Mouse (Mus musculus): ENCODE measurements around the gene Gm45261. TPM values are rescaled to one million over a fixed set of nuclear protein-coding genes. Genes with fewer than 3 reads are reported as not detected.

Gm45261 gene
- polyA plus RNA-seq, 1 experiment from 2014 or later: not detected

GRCm38 (mm10) chr1:80459923-80460322, 1.3 kb downstream of the Gm45261 start:
- Histone ChIP-seq H3K4me2 (ENCODE audit: low read length) (no peak overlapping the region), H3K27ac (ENCODE audit: low read depth) (no peak overlapping the region), H3K4me3 (ENCODE audit: low read depth, low read length) (no peak overlapping the region), H3K36me3 (ENCODE audit: control insufficient read depth, insufficient read depth, low read length) (no peaks in the 10 kb centered on the region), H3K9ac (ENCODE audit: low read length) (no peak overlapping the region), H3K9me3 (ENCODE audit: control insufficient read depth, low read length) (no peaks in the 10 kb centered on the region), H3K4me1 (replicated peaks; ENCODE audit: control insufficient read depth, insufficient read depth, low read length) (no peaks in the 10 kb centered on the region), H3K27me3 (replicated peaks; ENCODE audit: control insufficient read depth, insufficient read depth, low read length) (no peaks in the 10 kb centered on the region)
- ATAC-seq (replicated peaks; ENCODE audit: low FRiP score, low TSS enrichment, low read depth) (no peak), DNase-seq (ENCODE audit: low spot score) (no peak)
- 84% methylated on average over 1 of the region's 1 CpGs for WGBS

- Histone ChIP-seq H3K4me1 (replicated peaks; ENCODE audit: control insufficient read depth, insufficient read depth, low read length) (no peaks in the 10 kb centered on the region), H3K4me2 (ENCODE audit: low read length) (no peak overlapping the region), H3K27me3 (replicated peaks; ENCODE audit: control insufficient read depth, insufficient read depth, low read length) (no peaks in the 10 kb centered on the region), H3K27ac (ENCODE audit: low read depth) (no peak overlapping the region), H3K36me3 (ENCODE audit: control insufficient read depth, insufficient read depth, low read length) (no peaks in the 10 kb centered on the region), H3K9me3 (ENCODE audit: control insufficient read depth, low read length) (no peaks in the 10 kb centered on the region), H3K4me3 (ENCODE audit: low read depth, low read length) (no peak overlapping the region), H3K9ac (ENCODE audit: low read length) (no peak overlapping the region)
- ATAC-seq (replicated peaks; ENCODE audit: low FRiP score, low TSS enrichment, low read depth) (no peak), DNase-seq (ENCODE audit: low spot score) (no peak)
Measured at GRCm38 (mm10) chr1:80459477-80459876, 1.8 kb downstream of the Gm45261 start.

- no peak overlapping the region for H3K4me2 ChIP-seq (ENCODE audit: low read length)
- H3K27ac ChIP-seq (ENCODE audit: low read depth): no peak overlapping the region
- ATAC-seq (replicated peaks; ENCODE audit: low FRiP score, low TSS enrichment, low read depth) (no peak), DNase-seq (ENCODE audit: low spot score) (no peak)
- no peak overlapping the region for H3K4me3 ChIP-seq (ENCODE audit: low read depth, low read length)
- H3K4me1 ChIP-seq (replicated peaks; ENCODE audit: control insufficient read depth, insufficient read depth, low read length): no peaks in the 10 kb centered on the region
- H3K27me3 ChIP-seq (replicated peaks; ENCODE audit: control insufficient read depth, insufficient read depth, low read length): no peaks in the 10 kb centered on the region
- H3K9me3 ChIP-seq (ENCODE audit: control insufficient read depth, low read length): no peaks in the 10 kb centered on the region
- WGBS: 73% methylated on average over 2 of the region's 2 CpGs
- H3K36me3 ChIP-seq (ENCODE audit: control insufficient read depth, insufficient read depth, low read length): no peaks in the 10 kb centered on the region
- no peak overlapping the region for H3K9ac ChIP-seq (ENCODE audit: low read length)
Measured at GRCm38 (mm10) chr1:80453971-80454370, 7.3 kb downstream of the Gm45261 start.

DNA sequence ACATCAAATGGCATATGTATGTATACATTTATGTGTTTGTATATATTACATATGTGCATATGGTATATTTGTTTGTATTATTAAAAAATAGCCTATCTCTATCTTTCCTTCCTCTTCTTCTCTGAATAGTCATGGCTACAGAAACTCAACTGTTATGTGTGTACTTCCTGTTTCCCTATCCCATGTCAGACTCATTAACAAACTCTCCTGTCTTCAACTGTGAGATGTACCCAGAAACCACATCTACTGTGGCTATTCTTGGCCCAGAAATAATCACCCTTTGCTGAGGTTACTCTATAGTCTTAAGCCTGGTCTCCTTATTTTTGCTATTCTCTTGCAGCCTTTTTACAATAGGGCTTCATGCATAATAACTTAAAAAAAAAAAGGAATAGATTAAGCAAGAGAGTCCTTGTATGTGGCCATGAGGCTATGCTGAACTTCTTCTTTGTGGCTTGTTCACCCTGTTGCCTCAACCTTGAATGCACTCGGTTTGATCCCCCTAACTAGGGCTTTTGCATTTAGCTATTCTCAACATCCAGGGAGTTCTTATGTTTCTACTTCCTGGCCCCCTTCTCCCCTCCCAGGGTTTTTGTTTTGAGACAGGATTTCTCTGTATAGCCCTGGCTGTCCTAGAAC, 9.2 kb downstream of the Gm45261 start:
- Histone ChIP-seq H3K27me3 (replicated peaks; ENCODE audit: control insufficient read depth, insufficient read depth, low read length) (no peaks in the 10 kb centered on the region), H3K9me3 (ENCODE audit: control insufficient read depth, low read length) (no peaks in the 10 kb centered on the region), H3K4me3 (ENCODE audit: low read depth, low read length) (no peak overlapping the region), H3K27ac (ENCODE audit: low read depth) (no peak overlapping the region), H3K9ac (ENCODE audit: low read length) (no peak overlapping the region), H3K4me1 (replicated peaks; ENCODE audit: control insufficient read depth, insufficient read depth, low read length) (no peaks in the 10 kb centered on the region), H3K4me2 (ENCODE audit: low read length) (no peak overlapping the region), H3K36me3 (ENCODE audit: control insufficient read depth, insufficient read depth, low read length) (no peaks in the 10 kb centered on the region)
- DNase-seq (ENCODE audit: low spot score) (no peak), ATAC-seq (replicated peaks; ENCODE audit: low FRiP score, low TSS enrichment, low read depth) (no peak)
- 80% methylated on average over 1 of the region's 1 CpGs for WGBS

GRCm38 (mm10) chr1:80447554-80447953, 13.7 kb downstream of the Gm45261 start:
- ATAC-seq (replicated peaks; ENCODE audit: low FRiP score, low TSS enrichment, low read depth): no peak
- no peak overlapping the region for H3K4me3 ChIP-seq (ENCODE audit: low read depth, low read length)
- H3K9ac ChIP-seq (ENCODE audit: low read length): no peak overlapping the region
- no peak overlapping the region for H3K4me2 ChIP-seq (ENCODE audit: low read length)
- no peak overlapping the region for H3K27ac ChIP-seq (ENCODE audit: low read depth)
- no peaks in the 10 kb centered on the region for H3K4me1 ChIP-seq (replicated peaks; ENCODE audit: control insufficient read depth, insufficient read depth, low read length)
- 29% methylated on average over 1 of the region's 1 CpGs for WGBS
- DNase-seq (ENCODE audit: low spot score): no peak
- no peaks in the 10 kb centered on the region for H3K9me3 ChIP-seq (ENCODE audit: control insufficient read depth, low read length)
- no peaks in the 10 kb centered on the region for H3K36me3 ChIP-seq (ENCODE audit: control insufficient read depth, insufficient read depth, low read length)
- no peaks in the 10 kb centered on the region for H3K27me3 ChIP-seq (replicated peaks; ENCODE audit: control insufficient read depth, insufficient read depth, low read length)

- Histone ChIP-seq H3K4me1 (replicated peaks; ENCODE audit: control insufficient read depth, insufficient read depth, low read length) (no peaks in the 10 kb centered on the region), H3K27me3 (replicated peaks; ENCODE audit: control insufficient read depth, insufficient read depth, low read length) (no peaks in the 10 kb centered on the region), H3K9ac (ENCODE audit: low read length) (no peak overlapping the region), H3K9me3 (ENCODE audit: control insufficient read depth, low read length) (no peaks in the 10 kb centered on the region), H3K36me3 (ENCODE audit: control insufficient read depth, insufficient read depth, low read length) (no peaks in the 10 kb centered on the region), H3K4me2 (ENCODE audit: low read length) (no peak overlapping the region), H3K27ac (ENCODE audit: low read depth) (no peak overlapping the region), H3K4me3 (ENCODE audit: low read depth, low read length) (no peak overlapping the region)
- ATAC-seq (replicated peaks; ENCODE audit: low FRiP score, low TSS enrichment, low read depth) (no peak), DNase-seq (ENCODE audit: low spot score) (no peak)
- 54% methylated on average over 2 of the region's 2 CpGs for WGBS
Measured at GRCm38 (mm10) chr1:80440911-80441310, 20.3 kb downstream of the Gm45261 start.

DNA sequence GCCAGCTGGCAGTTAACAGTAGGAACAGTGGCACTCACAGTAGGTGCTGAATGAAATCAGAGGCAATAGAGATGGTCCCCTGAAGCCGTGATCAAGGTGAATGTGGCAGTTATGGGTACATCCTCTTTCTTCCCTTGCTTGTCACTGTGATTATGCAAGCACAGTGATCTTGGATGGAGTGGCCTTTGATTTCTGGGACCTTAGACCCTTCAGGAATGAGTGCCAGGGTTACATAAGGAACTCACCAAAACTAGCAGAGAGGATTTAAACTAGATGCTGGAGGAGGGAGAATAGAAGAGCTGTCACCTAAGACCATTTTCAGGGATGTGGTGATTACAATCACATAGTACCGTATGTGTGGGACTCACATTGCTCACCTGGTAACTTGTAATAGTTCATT, 22.7 kb downstream of the Gm45261 start:
- Histone ChIP-seq H3K27ac (ENCODE audit: low read depth) (no peak overlapping the region), H3K9ac (ENCODE audit: low read length) (no peak overlapping the region), H3K36me3 (ENCODE audit: control insufficient read depth, insufficient read depth, low read length) (no peaks in the 10 kb centered on the region), H3K4me1 (replicated peaks; ENCODE audit: control insufficient read depth, insufficient read depth, low read length) (no peaks in the 10 kb centered on the region), H3K4me2 (ENCODE audit: low read length) (no peak overlapping the region), H3K4me3 (ENCODE audit: low read depth, low read length) (no peak overlapping the region), H3K27me3 (replicated peaks; ENCODE audit: control insufficient read depth, insufficient read depth, low read length) (no peaks in the 10 kb centered on the region), H3K9me3 (ENCODE audit: control insufficient read depth, low read length) (no peaks in the 10 kb centered on the region)
- ATAC-seq (replicated peaks; ENCODE audit: low FRiP score, low TSS enrichment, low read depth): no peak
- DNase-seq (ENCODE audit: low spot score): no peak
- WGBS: 79% methylated on average over 2 of the region's 2 CpGs

GRCm38 (mm10) chr1:80427946-80428345, 33.3 kb downstream of the Gm45261 start:
- Histone ChIP-seq H3K4me1 (replicated peaks; ENCODE audit: control insufficient read depth, insufficient read depth, low read length) (no peaks in the 10 kb centered on the region), H3K9ac (ENCODE audit: low read length) (no peak overlapping the region), H3K4me2 (ENCODE audit: low read length) (no peak overlapping the region), H3K4me3 (ENCODE audit: low read depth, low read length) (no peak overlapping the region), H3K36me3 (ENCODE audit: control insufficient read depth, insufficient read depth, low read length) (no peaks in the 10 kb centered on the region), H3K9me3 (ENCODE audit: control insufficient read depth, low read length) (0 out of 2 replicates have a peak, but pooled peaks cover 2% of the 10 kb centered on the region), H3K27me3 (replicated peaks; ENCODE audit: control insufficient read depth, insufficient read depth, low read length) (no peaks in the 10 kb centered on the region), H3K27ac (ENCODE audit: low read depth) (no peak overlapping the region)
- whole genome bisulfite sequencing: 58% methylated on average over 1 of the region's 1 CpGs
- ATAC-seq (replicated peaks; ENCODE audit: low FRiP score, low TSS enrichment, low read depth) (no peak), DNase-seq (ENCODE audit: low spot score) (no peak)

DNA sequence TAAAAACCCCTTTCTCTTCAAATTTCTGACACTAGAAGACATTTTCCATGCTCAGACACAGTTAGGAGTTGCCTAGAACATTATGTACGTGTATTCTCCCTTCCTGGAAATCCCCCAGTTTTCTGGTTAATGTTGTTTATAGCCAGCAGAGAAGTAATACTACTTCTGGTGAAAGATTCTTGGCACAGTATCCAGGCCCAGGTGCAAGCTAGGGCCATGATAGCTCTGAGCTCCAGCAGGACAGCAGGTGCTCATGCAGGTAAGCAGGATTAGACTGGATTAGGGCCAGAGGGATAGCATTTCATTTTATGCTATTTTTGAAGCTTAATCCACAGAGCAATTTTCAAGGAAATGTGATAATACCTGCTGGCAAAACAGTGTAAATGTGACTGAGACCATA, 33.8 kb downstream of the Gm45261 start:
- no peak overlapping the region for H3K27ac ChIP-seq (ENCODE audit: low read depth)
- H3K4me2 ChIP-seq (ENCODE audit: low read length): no peak overlapping the region
- no peaks in the 10 kb centered on the region for H3K36me3 ChIP-seq (ENCODE audit: control insufficient read depth, insufficient read depth, low read length)
- no peaks in the 10 kb centered on the region for H3K27me3 ChIP-seq (replicated peaks; ENCODE audit: control insufficient read depth, insufficient read depth, low read length)
- no peak for ATAC-seq (replicated peaks; ENCODE audit: low FRiP score, low TSS enrichment, low read depth)
- DNase-seq (ENCODE audit: low spot score): no peak
- H3K4me1 ChIP-seq (replicated peaks; ENCODE audit: control insufficient read depth, insufficient read depth, low read length): no peaks in the 10 kb centered on the region
- 0 out of 2 replicates have a peak, but pooled peaks cover 2% of the 10 kb centered on the region for H3K9me3 ChIP-seq (ENCODE audit: control insufficient read depth, low read length)
- WGBS: 28% methylated on average over 1 of the region's 1 CpGs
- H3K9ac ChIP-seq (ENCODE audit: low read length): no peak overlapping the region
- no peak overlapping the region for H3K4me3 ChIP-seq (ENCODE audit: low read depth, low read length)
